Mouse (Mus musculus): ENCODE results near the gene Uba6. TPM values are rescaled to one million over a fixed set of nuclear protein-coding genes. Genes with fewer than 3 reads are reported as not detected.
A peak's percentile ranks its signal among the peaks of the same experiment; 100 is the strongest.

The Uba6 gene
- 1.9 TPM for polyA plus RNA-seq (2012; fragmentation: generic; extraction: Trizol)

- no peak for TF ChIP-seq TCF3 (IDR thresholded peaks at IDR 0.05; ENCODE audit: insufficient read length, low read depth)
- peak in 1 of 3 experiments; percentile 7 for TF ChIP-seq MYOG (IDR thresholded peaks at IDR 0.05; ENCODE audit: control insufficient read depth in 1 of 3, insufficient read depth in 1 of 3, insufficient read length in 2 of 3, low read depth in 2 of 3)
- TF ChIP-seq MYOD1 (IDR thresholded peaks at IDR 0.05; ENCODE audit: control insufficient read depth in 1 of 3, insufficient read length in 2 of 3, low read depth in 2 of 3) = peak in 1 of 3 experiments; percentile 33
- peak; percentile 19 for TF ChIP-seq REST (IDR thresholded peaks at IDR 0.05; ENCODE audit: insufficient read depth, insufficient read length)
- TF ChIP-seq POLR2A (IDR thresholded peaks at IDR 0.05; ENCODE audit: insufficient read length, low read depth) = peak; percentile 90
- TF ChIP-seq POLR2AphosphoS2 (IDR thresholded peaks at IDR 0.05; ENCODE audit: insufficient read length, low read depth) = peak; percentile 21
- TF ChIP-seq CEBPB (IDR thresholded peaks at IDR 0.05; ENCODE audit: insufficient read depth, poor library complexity, severe bottlenecking) = no peak
- TF ChIP-seq USF1 (IDR thresholded peaks at IDR 0.05; ENCODE audit: low read depth) = peak; percentile 62
- TF ChIP-seq TCF12 (IDR thresholded peaks at IDR 0.05; ENCODE audit: insufficient read depth, poor library complexity, severe bottlenecking) = no peak
- peak within 1 kb of the TSS; percentile 67 for H3K4me3 ChIP-seq
Measured at GRCm38 (mm10) chr5:86172449-86173161, at the start of gene Uba6. Uba6 (minus strand) TSS chr5:86172803.

GRCm38 (mm10) chr5:86197801-86198200, 25.2 kb upstream of the Uba6 start, which contains the start of gene Gnrhr:
Gnrhr (minus strand) TSS chr5:86197901.
- H3K4me2 ChIP-seq (ENCODE audit: low read depth) = no peak within 1 kb of the TSS
- H3ac ChIP-seq (ENCODE audit: control insufficient read depth, insufficient read length) = no peak within 1 kb of the TSS
- no peaks in the 10 kb centered on the region for H3K27me3 ChIP-seq (ENCODE audit: control insufficient read depth, insufficient read depth, insufficient read length)
- H3K79me2 ChIP-seq (ENCODE audit: control insufficient read depth, insufficient read depth) = no peaks in the 10 kb centered on the region
- no peak for TF ChIP-seq E2F4 (IDR thresholded peaks at IDR 0.05; ENCODE audit: insufficient read depth)
- TF ChIP-seq MAX (IDR thresholded peaks at IDR 0.05; ENCODE audit: low read depth) = no peak
- TF ChIP-seq REST (IDR thresholded peaks at IDR 0.05; ENCODE audit: insufficient read depth, insufficient read length) = no peak
- TF ChIP-seq CEBPB (IDR thresholded peaks at IDR 0.05; ENCODE audit: insufficient read depth, poor library complexity, severe bottlenecking) = no peak
- no peak for TF ChIP-seq MYOD1 (IDR thresholded peaks at IDR 0.05; ENCODE audit: control insufficient read depth in 1 of 3, insufficient read length in 2 of 3, low read depth in 2 of 3)
- TF ChIP-seq TCF3 (IDR thresholded peaks at IDR 0.05; ENCODE audit: insufficient read length, low read depth) = no peak
- TF ChIP-seq SRF (IDR thresholded peaks at IDR 0.05; ENCODE audit: control insufficient read depth, insufficient read length, low read depth) = no peak
- TF ChIP-seq TCF12 (IDR thresholded peaks at IDR 0.05; ENCODE audit: insufficient read depth, poor library complexity, severe bottlenecking) = no peak
- TF ChIP-seq POLR2AphosphoS2 (IDR thresholded peaks at IDR 0.05; ENCODE audit: insufficient read length, low read depth) = no peak
- no peak for TF ChIP-seq MYOG (IDR thresholded peaks at IDR 0.05; ENCODE audit: control insufficient read depth in 1 of 3, insufficient read depth in 1 of 3, insufficient read length in 2 of 3, low read depth in 2 of 3)
- no peak for TF ChIP-seq POLR2A (IDR thresholded peaks at IDR 0.05; ENCODE audit: insufficient read length, low read depth)
- no peak for TF ChIP-seq USF1 (IDR thresholded peaks at IDR 0.05; ENCODE audit: low read depth)
- no peak within 1 kb of the TSS for H3K4me3 ChIP-seq
- H3K36me3 ChIP-seq (ENCODE audit: control insufficient read depth, insufficient read depth) = no peaks in the 10 kb centered on the region

More at GRCm38 (mm10) chr5:86172449-86173161, at the start of gene Uba6:
- H3K79me2 ChIP-seq (ENCODE audit: control insufficient read depth, insufficient read depth) = peaks cover 7% of the 10 kb centered on the region
- peak within 1 kb of the TSS; percentile 89 for H3K4me2 ChIP-seq (ENCODE audit: low read depth)
- peak within 1 kb of the TSS; percentile 59 for H3ac ChIP-seq (ENCODE audit: control insufficient read depth, insufficient read length)
- no peaks in the 10 kb centered on the region for H3K27me3 ChIP-seq (ENCODE audit: control insufficient read depth, insufficient read depth, insufficient read length)
- H3K36me3 ChIP-seq (ENCODE audit: control insufficient read depth, insufficient read depth) = no peaks in the 10 kb centered on the region

- Histone ChIP-seq H3K27me3 (ENCODE audit: control insufficient read depth, insufficient read depth, insufficient read length) (no peaks in the 10 kb centered on the region), H3K4me2 (ENCODE audit: low read depth) (no peak overlapping the region), H3ac (ENCODE audit: control insufficient read depth, insufficient read length) (no peak overlapping the region), H3K79me2 (ENCODE audit: control insufficient read depth, insufficient read depth) (no peaks in the 10 kb centered on the region), H3K4me3 (no peak overlapping the region), H3K36me3 (ENCODE audit: control insufficient read depth, insufficient read depth) (no peaks in the 10 kb centered on the region)
- TF ChIP-seq MAX (IDR thresholded peaks at IDR 0.05; ENCODE audit: low read depth) (no peak), MYOD1 (IDR thresholded peaks at IDR 0.05; ENCODE audit: control insufficient read depth in 1 of 3, insufficient read length in 2 of 3, low read depth in 2 of 3) (no peak), E2F4 (IDR thresholded peaks at IDR 0.05; ENCODE audit: insufficient read depth) (no peak), POLR2AphosphoS2 (IDR thresholded peaks at IDR 0.05; ENCODE audit: insufficient read length, low read depth) (no peak), TCF12 (IDR thresholded peaks at IDR 0.05; ENCODE audit: insufficient read depth, poor library complexity, severe bottlenecking) (no peak), SRF (IDR thresholded peaks at IDR 0.05; ENCODE audit: control insufficient read depth, insufficient read length, low read depth) (no peak), CEBPB (IDR thresholded peaks at IDR 0.05; ENCODE audit: insufficient read depth, poor library complexity, severe bottlenecking) (no peak), MYOG (IDR thresholded peaks at IDR 0.05; ENCODE audit: control insufficient read depth in 1 of 3, insufficient read depth in 1 of 3, insufficient read length in 2 of 3, low read depth in 2 of 3) (no peak)
Measured at GRCm38 (mm10) chr5:86191356-86191755, 18.8 kb upstream of the Uba6 start.

GRCm38 (mm10) chr5:86190770-86191169, 18.2 kb upstream of the Uba6 start:
- no peaks in the 10 kb centered on the region for H3K36me3 ChIP-seq (ENCODE audit: control insufficient read depth, insufficient read depth)
- no peaks in the 10 kb centered on the region for H3K79me2 ChIP-seq (ENCODE audit: control insufficient read depth, insufficient read depth)
- no peak overlapping the region for H3ac ChIP-seq (ENCODE audit: control insufficient read depth, insufficient read length)
- no peak overlapping the region for H3K4me3 ChIP-seq
- TF ChIP-seq POLR2AphosphoS2 (IDR thresholded peaks at IDR 0.05; ENCODE audit: insufficient read length, low read depth) = no peak
- no peak for TF ChIP-seq MYOD1 (IDR thresholded peaks at IDR 0.05; ENCODE audit: control insufficient read depth in 1 of 3, insufficient read length in 2 of 3, low read depth in 2 of 3)
- no peak for TF ChIP-seq MAX (IDR thresholded peaks at IDR 0.05; ENCODE audit: low read depth)
- no peak for TF ChIP-seq SRF (IDR thresholded peaks at IDR 0.05; ENCODE audit: control insufficient read depth, insufficient read length, low read depth)
- TF ChIP-seq CEBPB (IDR thresholded peaks at IDR 0.05; ENCODE audit: insufficient read depth, poor library complexity, severe bottlenecking) = no peak
- no peak overlapping the region for H3K4me2 ChIP-seq (ENCODE audit: low read depth)
- no peaks in the 10 kb centered on the region for H3K27me3 ChIP-seq (ENCODE audit: control insufficient read depth, insufficient read depth, insufficient read length)

All from myocyte (in vitro differentiated cells).